Mouse (Mus musculus) left cerebral cortex, postnatal 14 days (tissue): ENCODE measurements around the gene Prl7b1. TPM values are rescaled to one million over a fixed set of nuclear protein-coding genes. Genes with fewer than 3 reads are reported as not detected.

Experiments used
- DNase-seq, 2 experiments: peaks; one replicate each; pipeline ENCODE4 v3.0.0; 2021 to 2022; ENCODE audit warnings: low spot score in 2 of 2, mixed read lengths in 1 of 2
- intact Hi-C: fragments of 180-260 bp; cut with DNase I; formaldehyde crosslinking; loops from one replicate; pipeline ENCODE4 v1.15.1; 2025
- long read RNA-seq, 2 experiments: library from polyadenylated mRNA; stranded (forward); transcript quantifications; one replicate each; pipeline ENCODE4 v2.0.0; 2021
- total RNA-seq, 2 experiments: library from RNA; stranded (reverse); gene quantifications; 2 replicates each; pipeline ENCODE4 v1.2.3; 2021

The Prl7b1 gene
- not detected for total RNA-seq
- long read RNA-seq, experiment 1, result 0 reads
- long read RNA-seq, experiment 2, result 0 reads

DNA sequence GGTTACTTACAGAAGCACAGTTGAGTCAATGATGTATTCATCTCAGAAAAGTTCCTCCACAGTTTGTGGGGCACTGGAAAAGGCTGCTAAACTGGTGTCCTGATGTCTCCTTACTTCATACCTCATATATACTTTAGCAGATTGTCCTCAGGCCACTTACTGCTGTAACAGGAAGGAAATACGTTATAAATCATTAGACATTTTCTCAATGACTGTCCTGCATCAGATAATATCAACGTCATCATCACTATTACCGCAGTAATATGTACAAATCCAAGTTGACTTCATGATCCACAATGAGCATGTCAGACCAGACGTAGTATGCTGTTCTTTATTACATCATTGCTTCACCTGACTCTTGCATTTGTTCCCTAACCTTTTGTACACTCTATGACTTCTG is at the start of gene Prl7b1:
TSS of gene Prl7b1 (minus strand) at position 101 of the 400 bp plus-strand sequence.
- intact Hi-C loops, result no loop called here

DNA sequence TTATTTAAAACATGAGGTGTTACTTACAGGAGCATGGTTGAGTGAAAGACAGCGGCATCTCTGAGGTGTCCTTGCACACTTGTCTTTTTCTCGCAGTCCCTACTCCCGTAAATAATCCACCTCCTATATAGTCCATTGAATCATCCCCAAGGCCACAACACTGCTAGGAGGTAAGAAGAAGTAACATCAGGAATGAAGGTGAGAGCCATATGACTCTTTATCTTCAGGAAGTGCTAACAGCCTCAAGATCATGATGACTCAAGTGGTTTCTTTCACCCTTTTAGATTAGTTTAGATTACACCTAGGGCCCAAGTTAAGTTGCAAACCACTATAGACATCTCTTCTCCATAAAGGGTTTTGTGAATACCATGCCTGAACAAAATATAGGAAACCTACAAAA is 32.0 kb upstream of the Prl7b1 start, which contains the start of gene Prl7a1:
TSS of gene Prl7a1 (minus strand) at position 101 of the 400 bp plus-strand sequence.
- no peak for DNase-seq
- intact Hi-C loops, result no loop called here

More for the DNA sequence above, at the start of gene Prl7b1:
- no peak for DNase-seq

DNA sequence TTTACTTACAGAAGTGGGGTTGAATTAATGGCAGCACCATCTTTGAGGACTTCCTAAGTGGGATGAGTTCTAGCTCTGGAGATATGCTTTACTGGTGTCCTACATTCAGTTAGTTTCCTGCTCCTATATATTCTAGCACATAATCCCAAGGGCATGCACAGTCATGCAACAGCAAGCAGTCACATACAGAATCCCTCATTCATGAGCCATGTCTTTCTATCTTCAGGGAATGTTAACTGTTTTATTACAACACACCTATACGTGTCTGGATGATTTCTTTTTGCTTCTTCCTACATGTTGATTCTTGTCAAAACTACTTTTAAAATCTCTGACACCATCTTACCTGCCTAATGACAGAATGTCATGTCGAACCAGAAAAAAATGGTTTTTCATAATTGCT is 28.3 kb downstream of the Prl7b1 start, which contains the start of gene Prl8a1:
TSS of gene Prl8a1 (minus strand) at position 101 of the 400 bp plus-strand sequence.
- no peak for DNase-seq
- intact Hi-C loops, result no loop called here

DNA sequence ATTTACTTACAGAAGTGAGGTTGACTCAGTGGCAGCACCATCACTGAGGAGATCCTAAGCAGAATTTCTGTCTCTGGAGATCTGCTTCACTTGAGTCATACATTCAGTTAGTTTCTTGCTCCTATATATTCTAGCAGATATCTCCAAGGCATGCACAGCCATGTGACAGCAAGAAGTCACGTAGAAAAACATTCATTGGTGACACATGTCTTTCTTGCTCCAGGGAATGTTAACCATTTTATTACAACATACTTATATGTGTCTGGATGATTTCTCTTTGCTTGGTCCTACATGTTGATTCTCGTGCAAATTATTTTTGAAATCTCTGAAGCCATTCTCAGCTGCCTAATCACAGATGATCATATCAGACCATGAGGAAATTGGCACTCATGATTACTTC is 45.9 kb downstream of the Prl7b1 start, which contains the start of gene Prl8a9:
TSS of gene Prl8a9 (minus strand) at position 101 of the 400 bp plus-strand sequence.
- intact Hi-C loops, result no loop called here

DNA sequence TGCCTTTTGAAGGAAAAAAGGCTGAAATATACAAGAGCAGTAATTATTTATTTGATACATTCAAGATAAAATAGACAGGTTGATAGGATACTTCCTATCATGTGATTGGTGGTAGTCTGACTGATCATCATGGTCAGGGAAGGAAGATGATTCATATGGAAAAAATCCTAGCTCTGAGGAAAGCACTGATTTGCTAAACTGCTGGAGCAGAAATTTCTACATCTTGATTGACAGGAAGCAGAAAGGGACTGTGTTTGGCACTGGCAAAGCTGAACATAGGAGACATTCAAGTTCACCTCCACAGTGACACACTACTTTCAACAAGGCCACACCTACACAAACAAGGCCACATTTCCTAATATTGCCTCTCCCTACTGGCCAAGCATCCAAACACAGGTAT is 57.0 kb downstream of the Prl7b1 start:
- no peak for DNase-seq
- intact Hi-C loops, result no loop called here

More for the DNA sequence above, 45.9 kb downstream of the Prl7b1 start, which contains the start of gene Prl8a9:
- no peak for DNase-seq

Other genes with a start within 250 kb of the Prl7b1 start
- not detected for gene Prl2b1, start 219.7 kb downstream of the Prl7b1 start, total RNA-seq
- gene Prl8a6, start 171.9 kb downstream of the Prl7b1 start, total RNA-seq, result not detected
- gene Prl8a8, start 97.4 kb downstream of the Prl7b1 start, total RNA-seq, result not detected
- gene Prl8a9, start 46.0 kb downstream of the Prl7b1 start, total RNA-seq, result not detected
- gene Prl8a1, start 28.4 kb downstream of the Prl7b1 start, total RNA-seq, result not detected
- not detected for gene Prl7a1, start 31.9 kb upstream of the Prl7b1 start, total RNA-seq
- gene Prl7a2, start 57.5 kb upstream of the Prl7b1 start, total RNA-seq, result not detected
- gene Prl7d1, start 106.2 kb upstream of the Prl7b1 start, total RNA-seq, result not detected
- not detected for gene Prl7c1, start 170.2 kb upstream of the Prl7b1 start, total RNA-seq
- not detected for gene Prl2a1, start 191.1 kb upstream of the Prl7b1 start, total RNA-seq
- gene Prl2c1, start 238.8 kb upstream of the Prl7b1 start, total RNA-seq, result not detected